Mouse (Mus musculus): ENCODE results near the gene Zfp426. TPM values are rescaled to one million over a fixed set of nuclear protein-coding genes. Genes with fewer than 3 reads are reported as not detected.

The Zfp426 gene
- polyA plus RNA-seq, 1 experiment from 2014 or later, result 23.1 TPM

GRCm38 (mm10) chr9:20466761-20467442 is 25.6 kb downstream of the Zfp426 start:
- H3K9ac ChIP-seq (replicated peaks; ENCODE audit: low read length), result no peak overlapping the region
- H3K36me3 ChIP-seq (ENCODE audit: insufficient read depth, low read length), result peaks cover 31% of the 10 kb centered on the region
- H3K27ac ChIP-seq (ENCODE audit: low read length), result no peak overlapping the region
- H3K4me2 ChIP-seq (replicated peaks; ENCODE audit: low read depth, low read length), result no peak overlapping the region
- peaks cover 20% of the 10 kb centered on the region for H3K9me3 ChIP-seq (ENCODE audit: low read length)
- H3K4me3 ChIP-seq (ENCODE audit: low read length), result no peak overlapping the region
- H3K4me1 ChIP-seq (ENCODE audit: insufficient read depth, low read length), result no peaks in the 10 kb centered on the region
- WGBS, result 56% methylated on average over 7 of the region's 7 CpGs
- peak; percentile 31; the same call in 1 of the 2 replicates for ATAC-seq (ENCODE audit: low FRiP score, low TSS enrichment)
- H3K27me3 ChIP-seq (ENCODE audit: insufficient read depth, low read length), result no peaks in the 10 kb centered on the region

- WGBS, result under 1% methylated on average over 48 of the region's 48 CpGs
Measured at GRCm38 (mm10) chr9:20459377-20460317, 32.9 kb downstream of the Zfp426 start, which contains the start of gene Zfp26. Gene Zfp26 (minus strand): TSS chr9:20460162.

GRCm38 (mm10) chr9:20453647-20454046 is 38.9 kb downstream of the Zfp426 start:
- H3K27me3 ChIP-seq (ENCODE audit: insufficient read depth, low read length), result no peaks in the 10 kb centered on the region
- H3K27ac ChIP-seq (ENCODE audit: low read length), result no peak overlapping the region
- ATAC-seq (ENCODE audit: low FRiP score, low TSS enrichment), result no peak
- H3K4me1 ChIP-seq (ENCODE audit: insufficient read depth, low read length), result peaks cover 7% of the 10 kb centered on the region
- H3K36me3 ChIP-seq (ENCODE audit: insufficient read depth, low read length), result peaks cover 49% of the 10 kb centered on the region
- 92% methylated on average over 4 of the region's 4 CpGs for WGBS
- H3K9me3 ChIP-seq (ENCODE audit: low read length), result no peaks in the 10 kb centered on the region
- H3K4me3 ChIP-seq (ENCODE audit: low read length), result no peak overlapping the region
- H3K4me2 ChIP-seq (replicated peaks; ENCODE audit: low read depth, low read length), result no peak overlapping the region
- H3K9ac ChIP-seq (replicated peaks; ENCODE audit: low read length), result no peak overlapping the region

More at GRCm38 (mm10) chr9:20459377-20460317, 32.9 kb downstream of the Zfp426 start, which contains the start of gene Zfp26:
- H3K27me3 ChIP-seq (ENCODE audit: insufficient read depth, low read length), result no peaks in the 10 kb centered on the region
- H3K4me3 ChIP-seq (ENCODE audit: low read length), result peak within 1 kb of the TSS; percentile 91
- peak within 1 kb of the TSS; percentile 85 for H3K4me2 ChIP-seq (replicated peaks; ENCODE audit: low read depth, low read length)
- peaks cover 21% of the 10 kb centered on the region for H3K36me3 ChIP-seq (ENCODE audit: insufficient read depth, low read length)
- H3K27ac ChIP-seq (ENCODE audit: low read length), result peak within 1 kb of the TSS; percentile 92
- peak; percentile 95 for ATAC-seq (ENCODE audit: low FRiP score, low TSS enrichment)
- peak within 1 kb of the TSS; percentile 93 for H3K9ac ChIP-seq (replicated peaks; ENCODE audit: low read length)
- H3K9me3 ChIP-seq (ENCODE audit: low read length), result no peaks in the 10 kb centered on the region
- peaks cover 17% of the 10 kb centered on the region for H3K4me1 ChIP-seq (ENCODE audit: insufficient read depth, low read length)

GRCm38 (mm10) chr9:20451493-20451892 is 41.1 kb downstream of the Zfp426 start:
- no peak overlapping the region for H3K4me3 ChIP-seq (ENCODE audit: low read length)
- 94% methylated on average over 1 of the region's 1 CpGs for WGBS
- no peak for ATAC-seq (ENCODE audit: low FRiP score, low TSS enrichment)

GRCm38 (mm10) chr9:20443183-20443783 is 49.3 kb downstream of the Zfp426 start:
- ATAC-seq (ENCODE audit: low FRiP score, low TSS enrichment), result no peak
- no peak overlapping the region for H3K4me2 ChIP-seq (replicated peaks; ENCODE audit: low read depth, low read length)
- H3K27ac ChIP-seq (ENCODE audit: low read length), result no peak overlapping the region
- no peak overlapping the region for H3K4me3 ChIP-seq (ENCODE audit: low read length)
- no peaks in the 10 kb centered on the region for H3K27me3 ChIP-seq (ENCODE audit: insufficient read depth, low read length)
- peaks cover 13% of the 10 kb centered on the region for H3K9me3 ChIP-seq (ENCODE audit: low read length)
- H3K36me3 ChIP-seq (ENCODE audit: insufficient read depth, low read length), result peaks cover 56% of the 10 kb centered on the region
- H3K9ac ChIP-seq (replicated peaks; ENCODE audit: low read length), result no peak overlapping the region
- WGBS, result 85% methylated on average over 4 of the region's 4 CpGs
- no peaks in the 10 kb centered on the region for H3K4me1 ChIP-seq (ENCODE audit: insufficient read depth, low read length)

More at GRCm38 (mm10) chr9:20451493-20451892, 41.1 kb downstream of the Zfp426 start:
- H3K9ac ChIP-seq (replicated peaks; ENCODE audit: low read length), result no peak overlapping the region
- H3K9me3 ChIP-seq (ENCODE audit: low read length), result no peaks in the 10 kb centered on the region
- peaks cover 37% of the 10 kb centered on the region for H3K36me3 ChIP-seq (ENCODE audit: insufficient read depth, low read length)
- no peak overlapping the region for H3K27ac ChIP-seq (ENCODE audit: low read length)
- no peaks in the 10 kb centered on the region for H3K27me3 ChIP-seq (ENCODE audit: insufficient read depth, low read length)
- H3K4me2 ChIP-seq (replicated peaks; ENCODE audit: low read depth, low read length), result no peak overlapping the region
- H3K4me1 ChIP-seq (ENCODE audit: insufficient read depth, low read length), result no peaks in the 10 kb centered on the region

GRCm38 (mm10) chr9:20430004-20430403 is 62.5 kb downstream of the Zfp426 start:
- no peak for ATAC-seq (ENCODE audit: low FRiP score, low TSS enrichment)
- no peak overlapping the region for H3K4me3 ChIP-seq (ENCODE audit: low read length)
- no peak overlapping the region for H3K9ac ChIP-seq (replicated peaks; ENCODE audit: low read length)
- no peak overlapping the region for H3K27ac ChIP-seq (ENCODE audit: low read length)
- H3K9me3 ChIP-seq (ENCODE audit: low read length), result no peaks in the 10 kb centered on the region
- WGBS, result 85% methylated on average over 3 of the region's 3 CpGs
- H3K36me3 ChIP-seq (ENCODE audit: insufficient read depth, low read length), result 0 out of 2 replicates have a peak, but pooled peaks cover 2% of the 10 kb centered on the region
- no peaks in the 10 kb centered on the region for H3K27me3 ChIP-seq (ENCODE audit: insufficient read depth, low read length)
- no peaks in the 10 kb centered on the region for H3K4me1 ChIP-seq (ENCODE audit: insufficient read depth, low read length)
- H3K4me2 ChIP-seq (replicated peaks; ENCODE audit: low read depth, low read length), result no peak overlapping the region

Other genes starting within 250 kb of the Zfp426 start
- gene Olfr39, start 210.4 kb downstream of the Zfp426 start, polyA plus RNA-seq (2015; fragmentation: Nextera tagmentation; extraction: Ambion mirVana), result not detected in 2 replicates
- gene Olfr873, start 194.2 kb downstream of the Zfp426 start, polyA plus RNA-seq (2015; fragmentation: Nextera tagmentation; extraction: Ambion mirVana), result not detected in 2 replicates
- gene Olfr18, start 156.7 kb downstream of the Zfp426 start, polyA plus RNA-seq (2015; fragmentation: Nextera tagmentation; extraction: Ambion mirVana), result 0.09 TPM in 1 of 2 replicates, not detected in the other
- gene Zfp560, start 107.6 kb downstream of the Zfp426 start, polyA plus RNA-seq (2015; fragmentation: Nextera tagmentation; extraction: Ambion mirVana), result 27.1 and 31.3 TPM in 2 replicates
- gene Zfp26, start 32.6 kb downstream of the Zfp426 start, polyA plus RNA-seq (2015; fragmentation: Nextera tagmentation; extraction: Ambion mirVana), result 20.1 and 20.8 TPM in 2 replicates
- gene Zfp266, start 28.7 kb upstream of the Zfp426 start, polyA plus RNA-seq (2015; fragmentation: Nextera tagmentation; extraction: Ambion mirVana), result 98.3 and 108 TPM in 2 replicates
- gene Zfp846, start 88.5 kb upstream of the Zfp426 start, polyA plus RNA-seq (2015; fragmentation: Nextera tagmentation; extraction: Ambion mirVana), result 17.5 and 18.3 TPM in 2 replicates
- 331 and 349 TPM in 2 replicates for gene Ubl5, start 150.1 kb upstream of the Zfp426 start, polyA plus RNA-seq (2015; fragmentation: Nextera tagmentation; extraction: Ambion mirVana)
- 20.5 and 24.5 TPM in 2 replicates for gene Fbxl12, start 152.0 kb upstream of the Zfp426 start, polyA plus RNA-seq (2015; fragmentation: Nextera tagmentation; extraction: Ambion mirVana)
- 55.8 and 61.2 TPM in 2 replicates for gene Pin1, start 159.3 kb upstream of the Zfp426 start, polyA plus RNA-seq (2015; fragmentation: Nextera tagmentation; extraction: Ambion mirVana)